Mouse (Mus musculus): Measurements from ENCODE around the gene Aqp12. TPM values are rescaled to one million over a fixed set of nuclear protein-coding genes. Genes with fewer than 3 reads are reported as not detected.

Gene Aqp12
- polyA plus RNA-seq, 1 experiment from 2014 or later = not detected

DNA sequence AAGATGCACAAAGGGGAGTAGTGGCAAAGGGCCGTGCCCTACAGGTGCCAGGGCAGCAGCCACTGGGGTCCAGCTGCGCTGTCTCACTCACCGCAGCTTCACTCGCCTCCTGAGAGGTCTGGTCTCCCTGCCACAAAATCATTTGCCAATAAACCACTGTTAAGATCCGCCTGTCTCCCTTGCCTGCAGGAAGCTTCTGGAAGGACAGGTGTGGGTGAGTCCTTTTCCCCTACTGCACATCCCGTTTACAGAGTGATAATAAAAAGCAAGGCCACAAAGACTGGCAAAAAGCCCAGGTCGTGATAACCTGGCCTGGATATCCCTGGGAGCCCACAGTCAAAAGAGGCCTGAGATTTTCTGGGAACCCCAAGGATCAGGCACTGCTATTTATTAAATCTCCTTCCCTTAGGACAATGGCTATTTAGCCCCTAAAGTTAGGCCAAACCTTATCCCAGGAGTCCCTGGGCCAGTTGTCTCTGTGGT, 6.0 kb downstream of the Aqp12 start:
- 71% methylated on average over 7 of the region's 7 CpGs for WGBS
- Histone ChIP-seq H3K9me3 (ENCODE audit: low read length) (no peaks in the 10 kb centered on the region), H3K27me3 (ENCODE audit: insufficient read depth, low read length) (no peaks in the 10 kb centered on the region), H3K27ac (ENCODE audit: low read length) (no peak overlapping the region), H3K4me1 (ENCODE audit: insufficient read depth, low read length) (peaks cover 3% of the 10 kb centered on the region; the same call in 1 of the 2 replicates), H3K4me2 (replicated peaks; ENCODE audit: low read depth, low read length) (no peak overlapping the region), H3K4me3 (ENCODE audit: low read length) (no peak overlapping the region), H3K36me3 (ENCODE audit: insufficient read depth, low read length) (no peaks in the 10 kb centered on the region), H3K9ac (replicated peaks; ENCODE audit: low read length) (no peak overlapping the region)
- no peak for ATAC-seq (ENCODE audit: low FRiP score, low TSS enrichment)

DNA sequence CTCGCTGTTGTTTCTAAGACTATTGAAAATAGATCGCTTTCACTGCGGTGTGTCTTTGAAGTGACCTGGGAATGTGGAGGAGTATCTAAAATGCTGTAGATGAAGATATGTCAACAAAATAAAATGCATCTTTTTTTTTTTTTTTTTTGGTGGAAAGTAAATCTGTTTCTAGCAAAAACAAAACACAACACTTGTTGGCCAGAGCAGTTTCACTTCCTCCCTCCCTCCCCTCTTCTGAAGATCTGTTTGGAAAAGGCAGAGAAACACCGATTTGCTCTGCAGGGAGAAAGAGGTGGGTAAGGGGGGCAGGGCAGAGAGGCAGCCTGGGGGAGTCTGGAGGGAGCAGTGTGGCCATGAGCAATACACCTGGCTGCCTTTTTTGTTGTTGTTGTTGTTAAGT, 7.2 kb downstream of the Aqp12 start:
- peaks cover 3% of the 10 kb centered on the region; the same call in 1 of the 2 replicates for H3K4me1 ChIP-seq (ENCODE audit: insufficient read depth, low read length)
- H3K4me2 ChIP-seq (replicated peaks; ENCODE audit: low read depth, low read length) = no peak overlapping the region
- no peaks in the 10 kb centered on the region for H3K27me3 ChIP-seq (ENCODE audit: insufficient read depth, low read length)
- ATAC-seq (ENCODE audit: low FRiP score, low TSS enrichment) = no peak
- H3K36me3 ChIP-seq (ENCODE audit: insufficient read depth, low read length) = no peaks in the 10 kb centered on the region
- H3K9ac ChIP-seq (replicated peaks; ENCODE audit: low read length) = no peak overlapping the region
- no peaks in the 10 kb centered on the region for H3K9me3 ChIP-seq (ENCODE audit: low read length)
- no peak overlapping the region for H3K27ac ChIP-seq (ENCODE audit: low read length)
- 79% methylated on average over 4 of the region's 4 CpGs for WGBS
- H3K4me3 ChIP-seq (ENCODE audit: low read length) = no peak overlapping the region

DNA sequence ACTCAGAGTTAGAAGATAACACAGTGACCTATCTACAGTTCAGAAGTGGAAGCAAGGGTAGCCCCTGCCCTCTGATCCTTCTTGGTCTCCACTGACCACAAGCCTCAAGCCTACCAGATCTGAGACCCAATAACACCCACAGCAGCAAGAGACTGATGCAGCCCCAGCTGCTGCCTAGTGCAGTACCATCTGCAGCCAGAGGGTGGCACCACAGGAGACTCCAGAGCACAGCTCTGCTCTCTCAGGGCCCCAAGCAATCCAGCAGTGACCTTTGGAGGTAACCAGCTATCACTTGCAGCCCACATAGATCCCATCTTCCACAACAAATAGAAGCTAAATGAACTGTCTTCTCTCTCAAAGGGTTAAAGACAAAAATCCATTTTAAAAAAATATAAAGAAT, 8.3 kb downstream of the Aqp12 start:
- no peak for ATAC-seq (ENCODE audit: low FRiP score, low TSS enrichment)

DNA sequence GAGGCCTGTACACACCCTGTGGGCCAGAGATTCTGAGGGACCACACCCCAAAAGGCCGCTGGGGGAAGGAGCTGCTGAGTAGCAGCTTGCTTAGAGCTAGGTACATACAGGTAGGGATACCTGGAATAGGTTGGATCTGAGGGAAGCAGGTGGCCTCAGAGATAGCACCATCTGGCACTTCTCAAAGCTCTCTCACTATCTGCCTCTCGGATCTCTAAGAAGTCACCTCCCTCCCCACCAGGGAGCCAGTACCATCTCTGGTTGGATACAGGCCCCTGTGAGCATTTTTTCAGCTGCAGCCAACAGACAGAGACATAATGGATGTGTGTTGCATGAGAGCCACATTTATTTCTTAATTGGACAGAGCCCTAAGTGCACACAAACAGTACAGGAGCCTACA, 9.0 kb downstream of the Aqp12 start:
- H3K27ac ChIP-seq (ENCODE audit: low read length) = no peak overlapping the region
- H3K36me3 ChIP-seq (ENCODE audit: insufficient read depth, low read length) = no peaks in the 10 kb centered on the region
- no peak overlapping the region for H3K4me2 ChIP-seq (replicated peaks; ENCODE audit: low read depth, low read length)
- 60% methylated on average over 2 of the region's 2 CpGs for WGBS
- no peaks in the 10 kb centered on the region for H3K27me3 ChIP-seq (ENCODE audit: insufficient read depth, low read length)
- H3K4me1 ChIP-seq (ENCODE audit: insufficient read depth, low read length) = no peaks in the 10 kb centered on the region
- no peak for ATAC-seq (ENCODE audit: low FRiP score, low TSS enrichment)
- no peaks in the 10 kb centered on the region for H3K9me3 ChIP-seq (ENCODE audit: low read length)
- no peak overlapping the region for H3K9ac ChIP-seq (replicated peaks; ENCODE audit: low read length)
- H3K4me3 ChIP-seq (ENCODE audit: low read length) = no peak overlapping the region

More for the DNA sequence above, 8.3 kb downstream of the Aqp12 start:
- H3K4me2 ChIP-seq (replicated peaks; ENCODE audit: low read depth, low read length) = no peak overlapping the region
- no peak overlapping the region for H3K4me3 ChIP-seq (ENCODE audit: low read length)
- no peaks in the 10 kb centered on the region for H3K9me3 ChIP-seq (ENCODE audit: low read length)
- no peaks in the 10 kb centered on the region for H3K36me3 ChIP-seq (ENCODE audit: insufficient read depth, low read length)
- no peaks in the 10 kb centered on the region for H3K27me3 ChIP-seq (ENCODE audit: insufficient read depth, low read length)
- no peaks in the 10 kb centered on the region for H3K4me1 ChIP-seq (ENCODE audit: insufficient read depth, low read length)
- no peak overlapping the region for H3K9ac ChIP-seq (replicated peaks; ENCODE audit: low read length)
- no peak overlapping the region for H3K27ac ChIP-seq (ENCODE audit: low read length)

DNA sequence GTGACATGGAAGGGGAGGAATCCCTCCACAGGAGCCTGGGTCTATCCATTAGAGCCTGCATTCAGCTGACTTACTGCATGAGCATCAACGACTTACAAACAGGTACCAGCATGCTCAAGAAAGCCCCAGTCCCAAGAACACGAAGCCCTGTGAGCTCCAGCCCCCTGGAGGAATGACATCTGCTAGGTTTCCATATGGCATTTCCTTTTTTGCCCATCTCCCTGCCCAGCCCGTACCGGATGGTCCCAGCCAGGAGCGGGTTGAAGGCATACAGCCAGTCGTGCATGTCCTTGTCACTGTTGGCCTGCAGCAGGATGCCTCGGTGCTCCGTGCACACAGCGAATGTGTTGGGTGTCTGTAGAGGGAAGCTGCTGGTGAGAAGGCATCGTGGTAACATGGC, 12.6 kb downstream of the Aqp12 start:
- no peaks in the 10 kb centered on the region for H3K9me3 ChIP-seq (ENCODE audit: low read length)
- no peaks in the 10 kb centered on the region for H3K27me3 ChIP-seq (ENCODE audit: insufficient read depth, low read length)
- 74% methylated on average over 10 of the region's 10 CpGs for WGBS
- H3K4me1 ChIP-seq (ENCODE audit: insufficient read depth, low read length) = no peaks in the 10 kb centered on the region
- ATAC-seq (ENCODE audit: low FRiP score, low TSS enrichment) = no peak
- no peak overlapping the region for H3K9ac ChIP-seq (replicated peaks; ENCODE audit: low read length)
- H3K27ac ChIP-seq (ENCODE audit: low read length) = no peak overlapping the region
- no peak overlapping the region for H3K4me2 ChIP-seq (replicated peaks; ENCODE audit: low read depth, low read length)
- no peak overlapping the region for H3K4me3 ChIP-seq (ENCODE audit: low read length)
- no peaks in the 10 kb centered on the region for H3K36me3 ChIP-seq (ENCODE audit: insufficient read depth, low read length)

DNA sequence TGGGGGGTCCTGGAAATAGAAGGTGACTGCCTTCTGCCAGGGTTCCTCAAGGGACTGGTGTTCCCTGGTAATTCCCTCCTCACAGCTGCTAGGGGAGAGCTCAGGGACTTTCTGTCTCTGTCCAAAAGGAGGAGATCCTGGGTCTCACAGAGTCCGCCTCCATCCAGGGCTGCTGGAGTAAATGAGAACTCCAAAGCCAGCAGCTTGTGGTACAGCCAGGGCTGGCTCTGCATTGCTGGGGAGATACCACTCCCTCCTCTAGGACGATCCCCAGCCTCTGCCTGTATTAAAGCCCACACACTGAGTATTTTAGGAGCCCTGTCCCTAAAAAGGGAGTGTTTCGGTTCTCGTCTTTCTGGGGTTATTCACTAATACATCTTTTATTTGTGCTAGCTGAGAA, 14.5 kb downstream of the Aqp12 start:
- Histone ChIP-seq H3K4me3 (ENCODE audit: low read length) (no peak overlapping the region), H3K4me2 (replicated peaks; ENCODE audit: low read depth, low read length) (no peak overlapping the region), H3K36me3 (ENCODE audit: insufficient read depth, low read length) (no peaks in the 10 kb centered on the region), H3K27ac (ENCODE audit: low read length) (no peak overlapping the region), H3K9ac (replicated peaks; ENCODE audit: low read length) (no peak overlapping the region), H3K27me3 (ENCODE audit: insufficient read depth, low read length) (no peaks in the 10 kb centered on the region), H3K9me3 (ENCODE audit: low read length) (no peaks in the 10 kb centered on the region), H3K4me1 (ENCODE audit: insufficient read depth, low read length) (no peaks in the 10 kb centered on the region)
- ATAC-seq (ENCODE audit: low FRiP score, low TSS enrichment) = no peak
- WGBS = 73% methylated on average over 4 of the region's 4 CpGs

DNA sequence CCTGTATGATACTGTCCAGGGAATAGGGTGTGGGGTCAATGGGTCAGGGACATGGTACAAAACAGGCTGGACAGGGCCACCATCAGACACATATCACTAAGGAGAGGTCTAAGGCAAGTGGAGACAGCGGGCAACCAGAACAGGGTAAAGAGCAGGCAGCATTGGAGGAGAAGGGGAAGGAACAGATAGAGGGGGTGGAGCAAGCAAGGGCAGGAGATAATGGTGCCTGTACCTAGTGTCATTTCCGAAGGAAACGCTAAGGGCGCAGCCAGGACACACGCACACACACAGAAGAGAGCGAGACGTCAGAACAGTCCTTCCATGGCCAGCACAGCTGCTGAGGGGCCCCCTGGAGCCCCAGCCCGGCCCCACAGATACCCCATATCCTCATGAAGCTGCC, 20.5 kb downstream of the Aqp12 start:
- Histone ChIP-seq H3K27ac (ENCODE audit: low read length) (no peak overlapping the region), H3K4me3 (ENCODE audit: low read length) (no peak overlapping the region), H3K4me2 (replicated peaks; ENCODE audit: low read depth, low read length) (no peak overlapping the region), H3K9me3 (ENCODE audit: low read length) (no peaks in the 10 kb centered on the region), H3K4me1 (ENCODE audit: insufficient read depth, low read length) (no peaks in the 10 kb centered on the region), H3K36me3 (ENCODE audit: insufficient read depth, low read length) (no peaks in the 10 kb centered on the region), H3K9ac (replicated peaks; ENCODE audit: low read length) (no peak overlapping the region), H3K27me3 (ENCODE audit: insufficient read depth, low read length) (no peaks in the 10 kb centered on the region)
- 84% methylated on average over 8 of the region's 8 CpGs for WGBS
- no peak for ATAC-seq (ENCODE audit: low FRiP score, low TSS enrichment)

DNA sequence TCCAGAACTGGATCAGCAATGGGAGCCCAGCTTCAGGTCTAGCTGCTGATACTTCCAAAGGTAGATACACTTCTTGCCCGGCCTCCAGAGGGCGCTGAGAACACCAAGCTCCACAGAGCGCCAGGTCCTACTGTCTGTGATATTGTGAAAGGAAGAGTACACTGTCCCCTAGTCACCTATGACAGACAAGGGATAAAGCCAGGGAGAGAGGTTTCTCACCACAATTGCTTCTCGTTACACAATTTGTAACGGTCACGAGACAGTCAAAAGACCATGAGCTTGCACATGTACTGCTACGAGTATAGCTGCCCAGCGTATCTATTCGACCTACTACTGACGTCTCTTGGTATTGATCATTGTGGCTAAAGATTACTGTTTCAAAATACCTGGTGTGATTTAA, 23.3 kb downstream of the Aqp12 start:
- no peaks in the 10 kb centered on the region for H3K36me3 ChIP-seq (ENCODE audit: insufficient read depth, low read length)
- no peaks in the 10 kb centered on the region for H3K4me1 ChIP-seq (ENCODE audit: insufficient read depth, low read length)
- H3K9ac ChIP-seq (replicated peaks; ENCODE audit: low read length) = no peak overlapping the region
- H3K4me2 ChIP-seq (replicated peaks; ENCODE audit: low read depth, low read length) = no peak overlapping the region
- no peak overlapping the region for H3K4me3 ChIP-seq (ENCODE audit: low read length)
- H3K9me3 ChIP-seq (ENCODE audit: low read length) = no peaks in the 10 kb centered on the region
- ATAC-seq (ENCODE audit: low FRiP score, low TSS enrichment) = no peak
- WGBS = 93% methylated on average over 10 of the region's 10 CpGs
- H3K27ac ChIP-seq (ENCODE audit: low read length) = no peak overlapping the region
- no peaks in the 10 kb centered on the region for H3K27me3 ChIP-seq (ENCODE audit: insufficient read depth, low read length)

DNA sequence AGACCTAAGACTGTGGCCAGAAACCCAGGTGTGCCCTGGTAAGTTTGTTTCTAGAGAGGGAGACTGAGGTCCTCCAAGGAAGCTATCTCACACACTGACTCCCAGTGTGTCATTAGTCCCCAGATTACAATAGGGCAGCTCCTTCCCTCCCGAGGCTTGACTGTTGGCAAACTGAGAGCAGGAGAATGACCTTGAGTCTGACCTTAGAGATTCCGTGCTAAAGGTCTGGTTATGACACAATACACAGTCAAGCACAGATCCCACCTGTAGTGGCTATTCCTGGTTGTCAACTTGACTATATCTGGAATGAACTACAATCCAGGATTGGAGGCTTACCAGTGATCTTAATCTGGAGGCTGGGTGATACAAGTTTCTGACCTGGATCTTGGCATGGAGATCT, 23.9 kb downstream of the Aqp12 start:
- no peak overlapping the region for H3K27ac ChIP-seq (ENCODE audit: low read length)
- H3K4me2 ChIP-seq (replicated peaks; ENCODE audit: low read depth, low read length) = no peak overlapping the region
- WGBS = 68% methylated on average over 2 of the region's 2 CpGs
- no peaks in the 10 kb centered on the region for H3K4me1 ChIP-seq (ENCODE audit: insufficient read depth, low read length)
- no peaks in the 10 kb centered on the region for H3K36me3 ChIP-seq (ENCODE audit: insufficient read depth, low read length)
- no peak overlapping the region for H3K4me3 ChIP-seq (ENCODE audit: low read length)
- H3K27me3 ChIP-seq (ENCODE audit: insufficient read depth, low read length) = no peaks in the 10 kb centered on the region
- no peak overlapping the region for H3K9ac ChIP-seq (replicated peaks; ENCODE audit: low read length)
- no peak for ATAC-seq (ENCODE audit: low FRiP score, low TSS enrichment)
- H3K9me3 ChIP-seq (ENCODE audit: low read length) = no peaks in the 10 kb centered on the region

DNA sequence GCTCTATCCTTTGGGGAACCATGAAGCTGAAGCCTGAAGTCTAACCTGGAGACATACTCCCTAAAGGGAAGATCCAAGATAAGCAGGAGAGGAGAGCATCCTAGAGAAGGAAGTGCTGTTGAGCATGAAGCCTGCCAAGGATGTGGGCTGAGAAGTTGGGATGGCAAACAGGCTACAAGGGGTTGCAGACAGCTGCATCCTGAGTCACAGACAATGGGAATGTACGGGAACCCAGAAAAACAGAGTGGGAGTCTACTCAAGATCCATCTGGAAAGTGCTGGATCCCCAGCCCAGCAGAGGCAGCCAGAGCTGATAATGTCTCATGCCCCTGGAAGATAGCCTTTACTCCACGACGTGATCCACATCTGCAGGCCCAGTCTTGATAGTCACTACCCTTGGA, 25.1 kb downstream of the Aqp12 start:
- WGBS = 84% methylated on average over 3 of the region's 3 CpGs

DNA sequence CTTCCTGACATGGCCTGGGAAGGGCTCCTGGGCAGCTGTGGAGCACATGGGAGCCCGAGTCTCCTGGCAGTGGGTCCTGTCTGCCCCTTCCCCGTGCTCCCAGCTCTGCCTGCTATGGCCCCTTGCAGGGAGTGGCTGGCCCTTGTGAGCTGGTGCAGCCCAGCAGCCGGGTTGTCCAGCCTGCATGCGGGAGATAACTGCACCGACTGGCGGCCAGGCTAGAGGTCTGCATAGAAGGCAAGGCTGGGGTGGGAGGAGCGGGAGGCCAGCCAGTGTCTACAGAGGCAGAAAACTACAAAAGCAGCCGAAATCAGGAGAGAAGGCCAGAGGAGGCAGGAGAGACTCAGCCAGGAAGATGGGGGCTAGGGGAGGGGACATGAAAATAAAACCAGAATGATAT, 27.9 kb downstream of the Aqp12 start:
- H3K9me3 ChIP-seq (ENCODE audit: low read length) = no peaks in the 10 kb centered on the region
- no peak overlapping the region for H3K9ac ChIP-seq (replicated peaks; ENCODE audit: low read length)
- H3K4me3 ChIP-seq (ENCODE audit: low read length) = no peak overlapping the region
- H3K36me3 ChIP-seq (ENCODE audit: insufficient read depth, low read length) = no peaks in the 10 kb centered on the region
- no peak for ATAC-seq (ENCODE audit: low FRiP score, low TSS enrichment)
- H3K4me1 ChIP-seq (ENCODE audit: insufficient read depth, low read length) = no peaks in the 10 kb centered on the region
- no peaks in the 10 kb centered on the region for H3K27me3 ChIP-seq (ENCODE audit: insufficient read depth, low read length)
- no peak overlapping the region for H3K4me2 ChIP-seq (replicated peaks; ENCODE audit: low read depth, low read length)
- no peak overlapping the region for H3K27ac ChIP-seq (ENCODE audit: low read length)
- WGBS = 49% methylated on average over 8 of the region's 8 CpGs

More for the DNA sequence above, 25.1 kb downstream of the Aqp12 start:
- Histone ChIP-seq H3K4me1 (ENCODE audit: insufficient read depth, low read length) (no peaks in the 10 kb centered on the region), H3K9me3 (ENCODE audit: low read length) (no peaks in the 10 kb centered on the region), H3K4me3 (ENCODE audit: low read length) (no peak overlapping the region), H3K36me3 (ENCODE audit: insufficient read depth, low read length) (no peaks in the 10 kb centered on the region), H3K27ac (ENCODE audit: low read length) (no peak overlapping the region), H3K27me3 (ENCODE audit: insufficient read depth, low read length) (no peaks in the 10 kb centered on the region), H3K4me2 (replicated peaks; ENCODE audit: low read depth, low read length) (no peak overlapping the region), H3K9ac (replicated peaks; ENCODE audit: low read length) (no peak overlapping the region)
- ATAC-seq (ENCODE audit: low FRiP score, low TSS enrichment) = no peak

Data from kidney, embryonic 16.5 days (tissue).